Comparison of ENCODE assay signal across 8 mouse cellular contexts in genomic region chr17:24513609-24514008, GRCm38 (mm10). TPM values are rescaled to one million over a fixed set of nuclear protein-coding genes. Genes with fewer than 3 reads are reported as not detected.
A peak's percentile ranks its signal among the peaks of the same experiment; 100 is the strongest.
DNase-seq lines count a peak whose midpoint lies in the region; ATAC-seq and TF ChIP-seq lines count a peak whose summit lies in the region.

No protein-coding gene starts in this region.

- 0 out of 2 replicates have a peak, but pooled peaks have one; percentile 4 for ATAC-seq in heart, embryonic 14.5 days (ENCODE audit: insufficient number of reproducible peaks, insufficient read depth, low FRiP score, low read depth)
- ATAC-seq in kidney, embryonic 16.5 days (ENCODE audit: low FRiP score, low TSS enrichment) = peak; percentile 49; the same call in 1 of the 2 replicates
- no peak for ATAC-seq in liver, postnatal 0 days

- no peaks in the 10 kb centered on the region for H3K9me3 ChIP-seq in heart, embryonic 14.5 days (ENCODE audit: control insufficient read depth, low read length)
- H3K9me3 ChIP-seq in kidney, embryonic 16.5 days (ENCODE audit: low read length) = no peaks in the 10 kb centered on the region
- no peaks in the 10 kb centered on the region for H3K9me3 ChIP-seq in liver, postnatal 0 days (ENCODE audit: low read length)

- peaks cover 0 to 5% of the 10 kb centered on the region in 2 experiments; a peak in 1 of 4 replicates for H3K4me1 ChIP-seq in heart, embryonic 14.5 days (ENCODE audit: control insufficient read depth in 2 of 2, insufficient read depth in 2 of 2, low read length in 2 of 2)
- no peaks in the 10 kb centered on the region for H3K4me1 ChIP-seq in kidney, embryonic 16.5 days (ENCODE audit: insufficient read depth, low read length)
- no peaks in the 10 kb centered on the region for H3K4me1 ChIP-seq in liver, postnatal 0 days (ENCODE audit: insufficient read depth)

- no peak overlapping the region for H3K4me2 ChIP-seq in heart, embryonic 14.5 days (ENCODE audit: low read length)
- H3K4me2 ChIP-seq in kidney, embryonic 16.5 days (replicated peaks; ENCODE audit: low read depth, low read length) = peak overlapping the region; percentile 26; the same call in 1 of the 2 replicates
- no peak overlapping the region for H3K4me2 ChIP-seq in liver, postnatal 0 days (ENCODE audit: low read depth, low read length)

- 44% methylated on average over 5 of the region's 5 CpGs for WGBS in heart, embryonic 14.5 days
- 51% methylated on average over 5 of the region's 5 CpGs for WGBS in kidney, embryonic 16.5 days
- WGBS in liver, postnatal 0 days (ENCODE audit: insufficient replicate concordance) = 60% methylated on average over 5 of the region's 5 CpGs

- H3K27ac ChIP-seq in heart, embryonic 14.5 days (replicated peaks in 1 of 2; ENCODE audit: control insufficient read depth in 1 of 2, insufficient read depth in 1 of 2, low read depth in 2 of 2, low read length in 2 of 2) = no peak overlapping the region
- no peak overlapping the region for H3K27ac ChIP-seq in kidney, embryonic 16.5 days (ENCODE audit: low read length)
- no peak overlapping the region for H3K27ac ChIP-seq in liver, postnatal 0 days (ENCODE audit: low read depth)

- H3K9ac ChIP-seq in heart, embryonic 14.5 days (ENCODE audit: low read length) = no peak overlapping the region
- H3K9ac ChIP-seq in kidney, embryonic 16.5 days (replicated peaks; ENCODE audit: low read length) = 0 out of 2 replicates have a peak overlapping the region, but pooled peaks have one; percentile 51
- no peak overlapping the region for H3K9ac ChIP-seq in liver, postnatal 0 days (replicated peaks)

- H3K27me3 ChIP-seq in heart, embryonic 14.5 days (ENCODE audit: control insufficient read depth, insufficient read depth, low read length) = no peaks in the 10 kb centered on the region
- no peaks in the 10 kb centered on the region for H3K27me3 ChIP-seq in kidney, embryonic 16.5 days (ENCODE audit: insufficient read depth, low read length)
- no peaks in the 10 kb centered on the region for H3K27me3 ChIP-seq in liver, postnatal 0 days (ENCODE audit: insufficient read depth, low read length)

- peaks cover 88% of the 10 kb centered on the region for H3K36me3 ChIP-seq in heart, embryonic 14.5 days (ENCODE audit: control insufficient read depth, insufficient read depth, low read length)
- peaks cover 50% of the 10 kb centered on the region for H3K36me3 ChIP-seq in kidney, embryonic 16.5 days (ENCODE audit: insufficient read depth, low read length)
- H3K36me3 ChIP-seq in liver, postnatal 0 days (replicated peaks; ENCODE audit: insufficient read depth, low read length) = peaks cover 71% of the 10 kb centered on the region

- peak; percentile 70 for TF ChIP-seq CTCF in liver, postnatal 0 days (IDR thresholded peaks at IDR 0.05; ENCODE audit: low read depth)

- peak; percentile 15 for DNase-seq in thymus, postnatal 0 days (ENCODE audit: low spot score)
- no peak for DNase-seq in thymus, adult 18-20 months
- DNase-seq in cerebellum, postnatal 36 days = peak; percentile 71 to 74
- DNase-seq in liver, postnatal 0 days = peak; percentile 58
- DNase-seq in retina, embryonic 14.5 days (ENCODE audit: low spot score) = peak; percentile 74
- DNase-seq in spleen, postnatal 36 days (ENCODE audit: low spot score in 2 of 2) = no peak

- no peak for TF ChIP-seq EP300 in liver, postnatal 0 days (IDR thresholded peaks at IDR 0.05; ENCODE audit: low read depth)

- no peak overlapping the region for H3K4me3 ChIP-seq in heart, embryonic 14.5 days (ENCODE audit: control insufficient read depth in 1 of 2, insufficient read depth in 1 of 2, low read depth in 1 of 2, low read length in 2 of 2)
- 0 out of 2 replicates have a peak overlapping the region, but pooled peaks have one; percentile 8 for H3K4me3 ChIP-seq in kidney, embryonic 16.5 days (ENCODE audit: low read length)
- H3K4me3 ChIP-seq in liver, postnatal 0 days (ENCODE audit: low read depth, low read length) = no peak overlapping the region

RNA-seq across cellular contexts. Expression of gene Traf7, which starts 14.1 kb away (rescaled TPM):
- 59.9 and 64.3 TPM in 2 replicates for polyA plus RNA-seq in thymus, postnatal 0 days (2015; fragmentation: Nextera tagmentation; extraction: Ambion mirVana)
- 68.8 and 74.4 TPM in 2 replicates for polyA plus RNA-seq in heart, embryonic 14.5 days (2014; fragmentation: Nextera tagmentation; extraction: Ambion mirVana)
- 102 and 113 TPM in 2 replicates for polyA plus RNA-seq in kidney, embryonic 16.5 days (2015; fragmentation: Nextera tagmentation; extraction: Ambion mirVana)
- polyA plus RNA-seq in liver, postnatal 0 days (2015; fragmentation: Nextera tagmentation; extraction: Ambion mirVana) = 14.1 and 17.2 TPM in 2 replicates

RNA-seq across cellular contexts. Expression of gene Rab26, which starts 20.4 kb away (rescaled TPM):
- 1.5 and 2.4 TPM in 2 replicates for polyA plus RNA-seq in thymus, postnatal 0 days (2015; fragmentation: Nextera tagmentation; extraction: Ambion mirVana)
- polyA plus RNA-seq in heart, embryonic 14.5 days (2014; fragmentation: Nextera tagmentation; extraction: Ambion mirVana) = 1.7 and 1.9 TPM in 2 replicates
- polyA plus RNA-seq in kidney, embryonic 16.5 days (2015; fragmentation: Nextera tagmentation; extraction: Ambion mirVana) = 2.8 and 3.0 TPM in 2 replicates
- polyA plus RNA-seq in liver, postnatal 0 days (2015; fragmentation: Nextera tagmentation; extraction: Ambion mirVana) = 0.45 and 0.81 TPM in 2 replicates

RNA-seq across cellular contexts. Expression of gene Caskin1, which starts 25.2 kb away (rescaled TPM):
- polyA plus RNA-seq in thymus, postnatal 0 days (2015; fragmentation: Nextera tagmentation; extraction: Ambion mirVana) = 0.10 and 0.19 TPM in 2 replicates
- polyA plus RNA-seq in heart, embryonic 14.5 days (2014; fragmentation: Nextera tagmentation; extraction: Ambion mirVana) = 0.26 and 0.62 TPM in 2 replicates
- polyA plus RNA-seq in kidney, embryonic 16.5 days (2015; fragmentation: Nextera tagmentation; extraction: Ambion mirVana) = 1.5 and 2.2 TPM in 2 replicates
- not detected in 2 replicates for polyA plus RNA-seq in liver, postnatal 0 days (2015; fragmentation: Nextera tagmentation; extraction: Ambion mirVana)

RNA-seq across cellular contexts. Expression of gene Mlst8, which starts 34.7 kb away (rescaled TPM):
- polyA plus RNA-seq in thymus, postnatal 0 days (2015; fragmentation: Nextera tagmentation; extraction: Ambion mirVana) = 18.6 and 19.2 TPM in 2 replicates
- 15.2 and 17.5 TPM in 2 replicates for polyA plus RNA-seq in heart, embryonic 14.5 days (2014; fragmentation: Nextera tagmentation; extraction: Ambion mirVana)
- polyA plus RNA-seq in kidney, embryonic 16.5 days (2015; fragmentation: Nextera tagmentation; extraction: Ambion mirVana) = 39.3 and 40.2 TPM in 2 replicates
- 6.2 and 8.1 TPM in 2 replicates for polyA plus RNA-seq in liver, postnatal 0 days (2015; fragmentation: Nextera tagmentation; extraction: Ambion mirVana)

RNA-seq across cellular contexts. Expression of gene Pkd1, which starts 36.0 kb away (rescaled TPM):
- polyA plus RNA-seq in thymus, postnatal 0 days (2015; fragmentation: Nextera tagmentation; extraction: Ambion mirVana) = 4.6 and 6.4 TPM in 2 replicates
- polyA plus RNA-seq in heart, embryonic 14.5 days (2014; fragmentation: Nextera tagmentation; extraction: Ambion mirVana) = 16.8 and 18.0 TPM in 2 replicates
- 22.5 and 24.3 TPM in 2 replicates for polyA plus RNA-seq in kidney, embryonic 16.5 days (2015; fragmentation: Nextera tagmentation; extraction: Ambion mirVana)
- 2.7 and 2.8 TPM in 2 replicates for polyA plus RNA-seq in liver, postnatal 0 days (2015; fragmentation: Nextera tagmentation; extraction: Ambion mirVana)

Comparison
In these comparisons a context has a peak if more than half of its experiments do, and no peak if none do; other contexts are left out.
1. DNase-seq: peak in thymus, postnatal 0 days (single experiment), cerebellum, postnatal 36 days (2 of 2), liver, postnatal 0 days (single experiment) and retina, embryonic 14.5 days (single experiment); none in thymus, adult 18-20 months (0 of 2) and spleen, postnatal 36 days (0 of 2).